Mouse (Mus musculus) limb, embryonic 10.5 days (tissue): ENCODE results near the gene Spint1. TPM values are rescaled to one million over a fixed set of nuclear protein-coding genes. Genes with fewer than 3 reads are reported as not detected.

Experiments used
- DNase-seq: peaks from one replicate; pipeline ENCODE4 v3.0.0-alpha.2; 2017; ENCODE audit warnings: low spot score
- H3K27ac ChIP-seq: fragments of 300-500 bp; sonication (generic); 2 replicates; pipeline ENCODE4 v1.5.1; 2016; ENCODE audit warnings: mild to moderate bottlenecking
- H3K27me3 ChIP-seq: fragments of 300-500 bp; sonication (generic); 2 replicates; pipeline ENCODE4 v1.6.1; 2016; ENCODE audit warnings: low read depth, mild to moderate bottlenecking; ENCODE audit not compliant: poor library complexity, severe bottlenecking
- H3K36me3 ChIP-seq: fragments of 300-500 bp; sonication (generic); 2 replicates; pipeline ENCODE4 v1.6.1; 2016; ENCODE audit warnings: mild to moderate bottlenecking, moderate library complexity
- H3K4me1 ChIP-seq: fragments of 300-500 bp; sonication (generic); 2 replicates; pipeline ENCODE4 v1.6.1; 2016
- H3K4me3 ChIP-seq: fragments of 300-500 bp; sonication (generic); 2 replicates; pipeline ENCODE4 v1.5.1; 2016; ENCODE audit warnings: mild to moderate bottlenecking, moderate library complexity
- H3K9me3 ChIP-seq: fragments of 300-500 bp; sonication (generic); replicated peaks from 2 replicates; pipeline ENCODE4 v1.6.1; 2016; ENCODE audit warnings: mild to moderate bottlenecking
- WGBS: fragments of 180-500 bp; shearing (Covaris S2); methylation state at CpG from one replicate; pipeline ENCODE4 v1.1.7; 2016; 5-methylcytosine and 5-hydroxymethylcytosine counted together
- polyA plus RNA-seq: library from polyadenylated mRNA; unstranded; fragments of >200 nt; fragmentation: Nextera tagmentation; extraction: Ambion mirVana; gene quantifications from 2 replicates; pipeline ENCODE4 v1.2.1, GENCODE M21; 2016

Spint1 gene
- polyA plus RNA-seq, 1 experiment from 2014 or later: 9.5 TPM

GRCm38 (mm10) chr2:119287372-119287771, 50.2 kb downstream of the Spint1 start:
- peaks cover 20% of the 10 kb centered on the region for H3K4me1 ChIP-seq
- DNase-seq: no peak
- WGBS: 85% methylated on average over 5 of the region's 5 CpGs
- H3K27me3 ChIP-seq: peaks cover 6% of the 10 kb centered on the region; the same call in 1 of the 2 replicates
- no peak overlapping the region for H3K27ac ChIP-seq
- H3K9me3 ChIP-seq: no peaks in the 10 kb centered on the region
- no peak overlapping the region for H3K4me3 ChIP-seq
- H3K36me3 ChIP-seq: peaks cover 25% of the 10 kb centered on the region

- DNase-seq: peak; percentile 100
- WGBS: 1% methylated on average over 31 of the region's 31 CpGs
- H3K4me1 ChIP-seq: peaks cover 20% of the 10 kb centered on the region
- H3K27ac ChIP-seq: peak within 1 kb of the TSS; percentile 83
- no peaks in the 10 kb centered on the region for H3K9me3 ChIP-seq
- H3K4me3 ChIP-seq: peak within 1 kb of the TSS; percentile 86
- H3K36me3 ChIP-seq: peaks cover 35% of the 10 kb centered on the region
- peaks cover 6% of the 10 kb centered on the region; the same call in 1 of the 2 replicates for H3K27me3 ChIP-seq
These were observed 51.2 kb downstream of the Spint1 start, which contains the start of gene Vps18 for GRCm38 (mm10) chr2:119288270-119288882. Vps18 (plus strand) TSS chr2:119288740.

- 5% methylated on average over 11 of the region's 11 CpGs for WGBS
- no peak for DNase-seq
- Histone ChIP-seq H3K36me3 (peaks cover 41% of the 10 kb centered on the region), H3K4me3 (peak overlapping the region; percentile 86), H3K27me3 (peaks cover 6% of the 10 kb centered on the region; the same call in 1 of the 2 replicates), H3K9me3 (no peaks in the 10 kb centered on the region), H3K4me1 (peaks cover 20% of the 10 kb centered on the region), H3K27ac (peak overlapping the region; percentile 83)
These were observed 51.9 kb downstream of the Spint1 start for GRCm38 (mm10) chr2:119289014-119289416.

- Histone ChIP-seq H3K36me3 (peaks cover 68% of the 10 kb centered on the region), H3K4me1 (peaks cover 20% of the 10 kb centered on the region), H3K4me3 (no peak overlapping the region), H3K27ac (no peak overlapping the region), H3K9me3 (no peaks in the 10 kb centered on the region), H3K27me3 (peaks cover 6% of the 10 kb centered on the region; the same call in 1 of the 2 replicates)
- no peak for DNase-seq
- 95% methylated on average over 5 of the region's 5 CpGs for WGBS
These were observed 55.1 kb downstream of the Spint1 start for GRCm38 (mm10) chr2:119292281-119292680.

- no peak overlapping the region for H3K27ac ChIP-seq
- H3K36me3 ChIP-seq: peaks cover 74% of the 10 kb centered on the region
- no peak overlapping the region for H3K4me3 ChIP-seq
- DNase-seq: no peak
- WGBS: 96% methylated on average over 17 of the region's 17 CpGs
- no peaks in the 10 kb centered on the region for H3K9me3 ChIP-seq
- peaks cover 16% of the 10 kb centered on the region for H3K4me1 ChIP-seq
- peaks cover under 1% of the 10 kb centered on the region; the same call in 1 of the 2 replicates for H3K27me3 ChIP-seq
These were observed 55.7 kb downstream of the Spint1 start for GRCm38 (mm10) chr2:119292852-119293251.

- no peaks in the 10 kb centered on the region for H3K27me3 ChIP-seq
- no peak overlapping the region for H3K27ac ChIP-seq
- H3K9me3 ChIP-seq: no peaks in the 10 kb centered on the region
- WGBS: 95% methylated on average over 17 of the region's 17 CpGs
- no peak overlapping the region for H3K4me3 ChIP-seq
- peaks cover 78% of the 10 kb centered on the region for H3K36me3 ChIP-seq
- no peak for DNase-seq
- H3K4me1 ChIP-seq: peaks cover 12% of the 10 kb centered on the region
These were observed 56.1 kb downstream of the Spint1 start for GRCm38 (mm10) chr2:119293311-119293710.

GRCm38 (mm10) chr2:119293776-119294390, 56.7 kb downstream of the Spint1 start:
- Histone ChIP-seq H3K9me3 (no peaks in the 10 kb centered on the region), H3K27ac (no peak overlapping the region), H3K36me3 (peaks cover 84% of the 10 kb centered on the region), H3K4me3 (no peak overlapping the region), H3K27me3 (no peaks in the 10 kb centered on the region), H3K4me1 (peaks cover 12% of the 10 kb centered on the region)
- DNase-seq: no peak
- 95% methylated on average over 34 of the region's 34 CpGs for WGBS

GRCm38 (mm10) chr2:119294411-119294810, 57.2 kb downstream of the Spint1 start:
- 96% methylated on average over 18 of the region's 18 CpGs for WGBS
- Histone ChIP-seq H3K27ac (no peak overlapping the region), H3K27me3 (no peaks in the 10 kb centered on the region), H3K9me3 (no peaks in the 10 kb centered on the region), H3K4me1 (peaks cover 7% of the 10 kb centered on the region), H3K4me3 (no peak overlapping the region), H3K36me3 (peaks cover 89% of the 10 kb centered on the region)
- no peak for DNase-seq

- no peak overlapping the region for H3K4me3 ChIP-seq
- peaks cover 18% of the 10 kb centered on the region for H3K4me1 ChIP-seq
- H3K27ac ChIP-seq: no peak overlapping the region
- H3K9me3 ChIP-seq: no peaks in the 10 kb centered on the region
- peaks cover 79% of the 10 kb centered on the region for H3K36me3 ChIP-seq
- WGBS: 94% methylated on average over 12 of the region's 12 CpGs
- no peak for DNase-seq
- no peaks in the 10 kb centered on the region for H3K27me3 ChIP-seq
These were observed 59.6 kb downstream of the Spint1 start for GRCm38 (mm10) chr2:119296756-119297155.

- Histone ChIP-seq H3K4me3 (no peak overlapping the region), H3K27ac (no peak overlapping the region), H3K9me3 (no peaks in the 10 kb centered on the region), H3K27me3 (no peaks in the 10 kb centered on the region), H3K36me3 (peaks cover 71% of the 10 kb centered on the region), H3K4me1 (peaks cover 18% of the 10 kb centered on the region)
- DNase-seq: no peak
- 96% methylated on average over 19 of the region's 19 CpGs for WGBS
These were observed 60.3 kb downstream of the Spint1 start for GRCm38 (mm10) chr2:119297506-119297905.

- 53% methylated on average over 5 of the region's 5 CpGs for WGBS
- DNase-seq: peak; percentile 68
- Histone ChIP-seq H3K9me3 (no peaks in the 10 kb centered on the region), H3K27me3 (no peaks in the 10 kb centered on the region), H3K36me3 (peaks cover 63% of the 10 kb centered on the region), H3K4me3 (no peak overlapping the region), H3K4me1 (peaks cover 25% of the 10 kb centered on the region), H3K27ac (no peak overlapping the region)
These were observed 61.2 kb downstream of the Spint1 start for GRCm38 (mm10) chr2:119298330-119298729.

- DNase-seq: no peak
- H3K36me3 ChIP-seq: peaks cover 58% of the 10 kb centered on the region
- peaks cover 30% of the 10 kb centered on the region for H3K4me1 ChIP-seq
- no peaks in the 10 kb centered on the region for H3K9me3 ChIP-seq
- no peak overlapping the region for H3K27ac ChIP-seq
- 88% methylated on average over 2 of the region's 2 CpGs for WGBS
- H3K4me3 ChIP-seq: no peak overlapping the region
- H3K27me3 ChIP-seq: no peaks in the 10 kb centered on the region
These were observed 61.7 kb downstream of the Spint1 start for GRCm38 (mm10) chr2:119298839-119299238.
